Mouse (Mus musculus) left cerebral cortex, adult 8-10 months (tissue): ENCODE results near the gene 2310009B15Rik. TPM values are rescaled to one million over a fixed set of nuclear protein-coding genes. Genes with fewer than 3 reads are reported as not detected.

Source experiments
- DNase-seq, 2 experiments: peaks; one replicate each; pipeline ENCODE4 v3.0.0; 2022; ENCODE audit warnings: low spot score in 2 of 2
- total RNA-seq, 4 experiments: library from RNA; stranded (reverse); gene quantifications; 2 replicates each; pipeline ENCODE4 v1.2.4; 2022

The 2310009B15Rik gene
- total RNA-seq, 4 experiments from 2014 or later, result 12.3 to 15.5 (median 13.7) TPM

DNA sequence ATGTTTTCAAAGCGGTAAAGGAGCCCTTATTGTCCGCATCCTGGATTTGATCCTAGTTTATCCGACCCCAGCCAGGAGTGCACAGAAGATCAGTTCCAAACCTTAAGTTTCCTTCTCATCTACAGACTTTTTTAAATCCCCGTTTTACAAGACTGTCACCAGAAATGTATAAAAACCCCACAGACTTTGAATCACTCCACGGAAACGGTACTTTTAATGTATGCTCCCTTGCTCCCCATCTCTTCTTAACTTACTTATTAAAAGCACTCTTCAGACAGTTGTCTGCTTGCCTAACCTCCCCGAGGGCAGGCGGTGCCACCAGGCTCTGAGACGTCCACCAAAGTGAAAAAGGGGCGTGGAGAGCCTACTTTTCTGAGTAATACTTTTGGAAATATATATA lies 13.9 kb downstream of the 2310009B15Rik start:
- no peak for DNase-seq

DNA sequence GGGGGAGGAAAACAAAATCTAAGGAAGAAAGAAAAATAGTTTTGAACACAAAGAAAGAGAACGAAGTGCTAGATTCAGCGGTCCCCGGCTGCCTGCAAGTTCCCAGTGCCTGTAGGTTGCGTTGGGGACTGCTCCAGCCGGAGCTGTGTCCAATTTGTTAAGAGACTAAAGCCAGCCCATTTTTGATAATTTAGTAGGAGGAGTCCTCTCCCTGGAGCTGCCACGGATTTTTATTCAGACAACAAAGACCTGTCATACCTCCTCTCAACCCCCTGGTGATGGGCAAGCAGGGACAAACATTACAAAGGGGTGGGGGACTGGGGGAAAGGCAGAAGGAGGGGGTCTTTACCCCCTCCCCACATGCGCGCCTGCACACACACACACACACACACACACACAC lies 14.3 kb downstream of the 2310009B15Rik start:
- DNase-seq, result no peak

DNA sequence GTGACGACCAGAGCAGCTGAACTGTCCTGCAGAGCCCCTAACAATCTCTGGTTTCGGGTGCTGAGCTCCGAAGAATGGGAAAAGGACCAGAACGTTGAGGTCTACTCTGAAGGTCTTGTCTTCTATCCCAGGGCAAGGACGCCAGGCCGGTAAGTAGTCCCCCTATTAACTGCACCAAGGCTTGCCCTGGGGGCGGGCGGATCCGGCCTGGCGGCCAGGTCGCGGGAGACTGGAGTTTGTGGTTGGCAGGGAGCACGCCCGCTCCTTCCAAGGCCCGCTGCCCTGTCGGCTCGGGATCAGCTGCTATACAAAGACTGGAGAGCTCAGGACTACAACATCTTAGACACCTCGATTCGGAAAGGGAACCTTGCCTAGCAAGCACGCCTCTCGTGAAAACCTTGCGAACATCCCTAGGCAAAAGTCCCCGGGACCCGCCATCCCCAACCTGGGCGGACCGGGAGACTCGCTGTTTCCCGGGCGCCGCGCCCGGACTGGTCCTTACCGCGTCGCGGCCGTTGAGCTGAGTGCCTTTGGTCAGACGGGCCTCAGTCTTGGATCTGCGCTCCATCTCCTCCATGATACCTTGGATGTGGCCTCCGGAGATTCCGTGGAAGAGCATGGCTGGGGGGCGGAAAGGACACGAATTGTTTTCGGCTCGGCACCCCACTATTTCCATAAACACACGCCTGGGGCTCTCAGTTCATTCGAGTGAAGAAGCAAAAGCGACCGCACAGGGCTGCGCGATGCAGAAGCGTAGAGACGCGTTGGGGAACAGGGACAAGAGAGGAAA lies 15.2 kb downstream of the 2310009B15Rik start:
- DNase-seq, result no peak

- DNase-seq, result no peak
Observed at GRCm38 (mm10) chr1:138840440-138841305, 16.0 kb downstream of the 2310009B15Rik start.

- no peak for DNase-seq
Observed at GRCm38 (mm10) chr1:138839809-138840430, 16.7 kb downstream of the 2310009B15Rik start.

GRCm38 (mm10) chr1:138839291-138839690 lies 17.4 kb downstream of the 2310009B15Rik start:
- DNase-seq, result no peak

GRCm38 (mm10) chr1:138837786-138838743 lies 18.6 kb downstream of the 2310009B15Rik start:
- no peak for DNase-seq

- no peak for DNase-seq
Observed at GRCm38 (mm10) chr1:138835355-138835900, 21.2 kb downstream of the 2310009B15Rik start.

DNA sequence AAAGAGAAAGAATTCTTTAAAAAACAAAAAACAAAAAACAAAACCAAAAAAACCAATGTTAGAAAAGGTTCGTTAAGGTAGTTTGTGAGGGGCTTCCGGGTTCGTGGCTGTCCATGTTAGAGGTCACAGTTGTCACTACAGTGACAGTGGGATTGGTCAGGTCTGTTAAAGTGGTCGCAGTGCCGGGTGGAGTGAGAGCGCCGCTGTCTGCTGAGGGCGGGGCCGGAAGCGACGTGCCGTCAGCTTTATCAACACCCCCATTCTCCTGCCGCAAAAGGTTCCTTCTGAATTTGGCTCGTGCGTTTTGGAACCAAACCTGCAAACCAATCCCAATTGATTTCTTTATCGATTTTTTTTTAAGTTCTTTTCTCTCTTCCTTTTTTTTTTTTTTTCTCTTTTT lies 25.3 kb downstream of the 2310009B15Rik start:
- DNase-seq, result no peak

DNA sequence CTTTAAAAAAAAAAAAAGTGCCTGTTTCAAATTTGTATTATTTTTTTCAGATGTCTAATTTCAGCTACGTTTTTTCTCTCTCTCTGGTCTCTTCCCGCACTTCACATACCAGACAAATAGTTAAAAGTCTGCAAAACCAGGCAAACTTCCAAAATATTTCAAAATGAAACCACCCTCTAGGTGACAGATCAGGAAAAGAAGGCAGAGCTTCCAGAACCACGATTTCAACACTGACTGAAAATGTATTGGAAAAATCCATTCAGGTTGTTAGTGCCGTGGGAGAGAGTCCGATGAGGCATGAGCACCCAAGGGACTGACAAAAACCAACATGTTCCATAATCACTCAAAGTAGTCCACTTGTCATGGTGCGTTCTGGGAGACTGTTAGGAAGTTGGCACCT lies 29.8 kb downstream of the 2310009B15Rik start:
- DNase-seq, result no peak

DNA sequence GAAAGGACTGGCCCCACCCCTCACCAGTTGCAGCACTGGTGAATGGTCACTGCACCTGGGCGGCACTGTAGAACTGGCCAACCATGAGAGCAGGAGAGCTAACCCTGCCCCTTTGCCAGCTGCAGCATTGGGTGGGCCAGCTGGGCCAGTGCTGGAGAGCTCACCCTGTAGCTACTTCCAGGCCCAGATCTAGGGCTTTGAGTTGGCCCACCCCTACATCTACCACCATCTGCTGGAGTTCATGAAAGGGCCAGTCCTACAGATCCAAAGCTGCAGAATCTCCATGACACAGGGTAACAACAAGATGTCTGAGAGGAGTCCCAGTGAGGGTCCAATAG lies 33.7 kb downstream of the 2310009B15Rik start:
- DNase-seq, result no peak

DNA sequence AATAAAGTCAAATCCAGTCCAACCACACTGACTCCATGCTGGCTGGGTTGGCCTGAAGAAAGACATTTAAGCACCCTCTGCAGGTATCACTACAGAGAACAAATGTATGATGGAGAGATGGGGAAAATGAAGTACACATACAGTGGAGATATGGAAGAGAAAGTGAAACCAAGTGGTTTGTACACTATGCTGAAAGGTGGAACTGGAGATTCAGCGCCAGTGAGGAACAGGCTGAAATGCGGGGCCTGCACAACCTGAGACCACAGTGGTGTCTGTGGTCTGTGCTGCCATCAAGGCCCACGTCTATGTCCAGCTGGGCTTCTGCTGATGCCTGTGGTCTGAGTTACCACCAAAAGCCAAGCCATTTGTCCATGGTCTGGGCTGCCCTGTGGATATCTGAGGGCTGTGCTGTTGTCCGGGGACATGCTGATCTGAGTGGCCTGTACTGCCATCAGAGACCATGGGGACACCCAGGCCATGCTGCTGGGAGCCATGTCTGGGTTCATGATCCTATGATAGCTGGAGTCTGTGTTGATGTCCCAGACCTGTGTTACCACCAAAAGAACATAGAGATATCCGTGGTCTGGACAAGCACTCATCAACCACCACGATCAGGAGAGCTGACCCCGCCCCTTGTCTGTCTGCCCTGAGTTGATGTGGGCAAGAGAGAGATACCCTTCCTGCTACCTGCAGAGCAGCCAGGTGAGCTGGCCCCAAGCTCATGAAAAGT lies 34.2 kb downstream of the 2310009B15Rik start:
- no peak for DNase-seq

Other genes with a start within 250 kb of the 2310009B15Rik start
- gene Nek7, start 236.7 kb downstream of the 2310009B15Rik start, total RNA-seq, result 10 to 100 TPM; 36.9 to 39.8 (median 37.8) TPM
- gene Lhx9, start 8.3 kb downstream of the 2310009B15Rik start, total RNA-seq, result 1 to 10 TPM in 1 of 4 experiments, under 1 TPM in 3; 0.82 to 1.2 (median 0.91) TPM
- gene Dennd1b, start 106.6 kb upstream of the 2310009B15Rik start, total RNA-seq, result 10 to 100 TPM; 43.2 to 61.9 (median 57.9) TPM